In the genomic region with DNA sequence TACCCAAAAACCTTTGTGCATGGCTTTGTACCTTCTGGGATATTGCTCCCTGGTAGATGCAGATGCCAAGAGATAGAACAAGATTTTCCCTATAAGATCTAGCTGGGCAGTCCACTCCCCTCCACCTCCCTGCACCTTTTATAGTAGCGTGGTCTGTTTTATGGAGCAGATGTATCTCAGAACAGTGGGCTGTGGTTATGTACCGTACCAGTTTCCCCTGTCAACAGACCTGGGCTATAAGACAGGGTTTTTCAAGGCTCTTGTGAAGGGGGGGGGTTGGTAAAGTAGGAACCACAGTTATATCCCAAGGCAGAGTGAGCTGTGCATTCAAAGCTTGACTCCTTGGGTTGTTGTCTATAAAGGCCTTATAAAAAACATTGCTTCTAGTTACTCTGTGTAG, we compare ENCODE assay signal across 15 mouse cellular contexts. TPM values are rescaled to one million over a fixed set of nuclear protein-coding genes. Genes with fewer than 3 reads are reported as not detected.
DNase-seq lines count a peak whose midpoint lies in the region; ATAC-seq and TF ChIP-seq lines count a peak whose summit lies in the region.
"Had no signal": no experiment of that assay in that cellular context is flagged by ENCODE, and none has a peak within 500 bp of the region (broad histone marks: within the 10 kb centered on the region; RNA-seq: fewer than 3 reads in every experiment).

No protein-coding gene starts in this region.

- 83% methylated on average over 2 of the region's 2 CpGs for WGBS in heart, embryonic 10.5 days
- WGBS in spleen, adult 2 months, result 27% methylated on average over 2 of the region's 2 CpGs
- WGBS in liver, embryonic 15.5 days (ENCODE audit: insufficient replicate concordance), result 51% methylated on average over 2 of the region's 2 CpGs

- no peak overlapping the region for H3K9ac ChIP-seq in liver, embryonic 15.5 days

- H3K27me3 ChIP-seq in heart, embryonic 10.5 days (ENCODE audit: insufficient read depth, poor library complexity, severe bottlenecking), result no peaks in the 10 kb centered on the region
- no peaks in the 10 kb centered on the region for H3K27me3 ChIP-seq in spleen, adult 2 months (ENCODE audit: control insufficient read depth, insufficient read depth, low read length)
- no peaks in the 10 kb centered on the region for H3K27me3 ChIP-seq in liver, embryonic 15.5 days

- H3K4me1 ChIP-seq in heart, embryonic 10.5 days, result peaks cover 24% of the 10 kb centered on the region
- H3K4me1 ChIP-seq in spleen, adult 2 months (ENCODE audit: control insufficient read depth, insufficient read depth, insufficient read length), result peaks cover 40% of the 10 kb centered on the region
- H3K4me1 ChIP-seq in liver, embryonic 15.5 days (replicated peaks), result peaks cover 27% of the 10 kb centered on the region

- H3K27ac ChIP-seq in heart, embryonic 10.5 days, result peak overlapping the region; percentile 22; the same call in 1 of the 2 replicates
- peak overlapping the region; percentile 81 for H3K27ac ChIP-seq in spleen, adult 2 months (ENCODE audit: insufficient read depth, low read length)
- 0 out of 2 replicates have a peak overlapping the region, but pooled peaks have one; percentile 29 for H3K27ac ChIP-seq in liver, embryonic 15.5 days (replicated peaks)

- H3K4me2 ChIP-seq in liver, embryonic 15.5 days, result no peak overlapping the region

- no peak for DNase-seq in heart, embryonic 10.5 days (ENCODE audit: low spot score)
- DNase-seq in heart, postnatal 10 days, result no peak
- DNase-seq in spleen, adult 2 months (ENCODE audit: low read depth in 1 of 2, low spot score in 2 of 2), result no peak
- no peak for DNase-seq in spleen, postnatal 14 days (ENCODE audit: low spot score in 2 of 2)
- no peak for DNase-seq in kidney, adult 11 months
- DNase-seq in adrenal gland, adult 8-10 months, result no peak
- DNase-seq: adrenal gland, adult 2 months; cerebellum, adult 11 months; cerebellum, postnatal 14 days; kidney, postnatal 10 days; lung, postnatal 14 days; thymus, postnatal 14 days had no signal

- TF ChIP-seq CTCF in spleen, adult 2 months (IDR thresholded peaks at IDR 0.05; ENCODE audit: extremely low read depth, insufficient read depth, insufficient read length, insufficient replicate concordance), result no peak

- no peaks in the 10 kb centered on the region for H3K36me3 ChIP-seq in heart, embryonic 10.5 days
- H3K36me3 ChIP-seq in spleen, adult 2 months (ENCODE audit: control insufficient read depth, insufficient read depth, low read length), result peaks cover 4% of the 10 kb centered on the region
- H3K36me3 ChIP-seq in liver, embryonic 15.5 days (replicated peaks), result peaks cover 3% of the 10 kb centered on the region; the same call in 1 of the 2 replicates
- H3K36me3 ChIP-seq: hindbrain, embryonic 10.5 days had no signal

- TF ChIP-seq POLR2A in spleen, adult 2 months (IDR thresholded peaks at IDR 0.05; ENCODE audit: low read depth, low read length), result no peak

- H3K4me3 ChIP-seq in heart, embryonic 10.5 days, result no peak overlapping the region
- H3K4me3 ChIP-seq in spleen, adult 2 months (ENCODE audit: extremely low read depth, insufficient read depth, insufficient read length), result no peak overlapping the region
- no peak overlapping the region for H3K4me3 ChIP-seq in liver, embryonic 15.5 days (replicated peaks)
- H3K4me3 ChIP-seq: gastrocnemius, adult 2 months; hindbrain, embryonic 10.5 days had no signal

- intact Hi-C loops in heart, postnatal 10 days (cut with DNase I), result loop anchor here (2.0 kb wide), 1 partner anchor 38 kb away; the partner anchor contains the start of gene Inpp5d

- ATAC-seq in liver, embryonic 15.5 days (ENCODE audit: insufficient read depth), result no peak

- H3K9me3 ChIP-seq in heart, embryonic 10.5 days, result no peaks in the 10 kb centered on the region
- no peaks in the 10 kb centered on the region for H3K9me3 ChIP-seq in liver, embryonic 15.5 days (replicated peaks)

RNA-seq across cellular contexts. Expression of gene Inpp5d, which starts 38.4 kb away (rescaled TPM):
- polyA plus RNA-seq in heart, embryonic 10.5 days (2016; fragmentation: Nextera tagmentation; extraction: Ambion mirVana), result 5.1 and 6.0 TPM in 2 replicates
- total RNA-seq in heart, postnatal 10 days (2021), result 10 to 100 TPM; 13.6 to 17.4 TPM
- polyA plus RNA-seq in spleen, adult 2 months (2012; rRNA removed), result 204 and 282 TPM in 2 replicates
- polyA plus RNA-seq in liver, embryonic 15.5 days (2015; fragmentation: Nextera tagmentation; extraction: Ambion mirVana), result 10.9 and 13.4 TPM in 2 replicates
- 10 to 100 TPM; 16.8 to 37.9 (median 21.4) TPM for total RNA-seq in adrenal gland, adult 8-10 months (2022)

Comparison
In these comparisons a context has a peak if more than half of its experiments do, and no peak if none do; other contexts are left out.
1. H3K27ac ChIP-seq: peak in every context shown above with its lines; median percentile 81 in spleen, adult 2 months; 29 in liver, embryonic 15.5 days; 22 in heart, embryonic 10.5 days.
2. RNA of gene Inpp5d, which starts 38.4 kb away (polyA plus RNA-seq): 204 to 282 TPM in spleen, adult 2 months; 10.9 to 13.4 TPM in liver, embryonic 15.5 days and 5.1 to 6.0 TPM in heart, embryonic 10.5 days; every median in the first group is over 10 times any median in the second.